Mouse (Mus musculus) pancreas, adult 10 weeks (tissue): ENCODE results near the gene Ehd1. TPM values are rescaled to one million over a fixed set of nuclear protein-coding genes. Genes with fewer than 3 reads are reported as not detected.

Experiments used
- polyA plus RNA-seq: library from polyadenylated mRNA; stranded (reverse); fragments of 350-450 nt; fragmentation: Illumina TruSeq; extraction: RNeasy Lipid Tissue Mini Kit (QIAGEN cat#74804); gene quantifications from one replicate; pipeline ENCODE4 v1.2.3, GENCODE M21; 2015; ENCODE audit warnings: low read depth, low replicate concordance; ENCODE audit not compliant: insufficient read depth

Gene Ehd1
- polyA plus RNA-seq = 9.0 TPM

DNA sequence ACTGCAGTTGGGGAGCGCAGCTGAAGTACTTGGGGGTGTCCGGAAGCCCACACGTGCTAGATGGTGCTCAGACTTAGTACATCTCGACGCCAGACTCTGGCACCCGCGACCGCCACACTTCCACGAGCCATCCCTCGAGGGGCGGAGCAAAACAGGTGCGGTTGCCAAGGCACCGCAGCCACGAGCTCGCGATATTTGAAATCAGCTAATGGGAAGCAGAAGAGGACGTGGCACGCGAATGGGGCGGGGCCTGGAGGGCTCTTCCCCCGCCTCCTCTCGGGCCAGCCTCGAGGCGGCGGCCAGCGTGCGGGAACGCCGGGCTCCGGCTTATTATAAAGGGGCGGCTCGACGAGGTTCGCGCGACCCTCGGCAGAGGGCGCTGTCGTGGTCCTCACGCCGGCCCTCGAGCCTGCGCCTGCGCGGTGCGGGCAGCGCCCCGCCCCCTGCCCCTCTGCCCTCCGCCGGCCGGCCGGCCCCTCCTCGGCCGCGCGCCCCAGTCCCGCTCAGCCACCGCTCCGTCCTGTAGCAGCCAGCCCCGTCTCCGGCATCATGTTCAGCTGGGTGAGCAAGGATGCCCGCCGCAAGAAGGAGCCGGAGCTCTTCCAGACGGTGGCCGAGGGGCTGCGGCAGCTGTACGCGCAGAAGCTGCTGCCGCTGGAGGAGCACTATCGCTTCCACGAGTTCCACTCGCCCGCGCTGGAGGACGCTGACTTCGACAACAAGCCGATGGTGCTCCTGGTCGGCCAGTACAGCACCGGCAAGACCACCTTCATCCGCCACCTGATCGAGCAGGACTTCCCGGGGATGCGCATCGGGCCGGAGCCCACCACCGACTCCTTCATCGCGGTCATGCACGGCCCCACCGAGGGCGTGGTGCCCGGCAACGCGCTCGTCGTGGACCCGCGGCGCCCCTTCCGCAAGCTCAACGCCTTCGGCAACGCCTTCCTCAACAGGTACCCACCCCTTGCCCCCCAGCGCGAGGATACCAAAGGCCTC, at the start of gene Ehd1:
TSS of gene Ehd1 (plus strand) at position 300 of the 996 bp plus-strand sequence.

DNA sequence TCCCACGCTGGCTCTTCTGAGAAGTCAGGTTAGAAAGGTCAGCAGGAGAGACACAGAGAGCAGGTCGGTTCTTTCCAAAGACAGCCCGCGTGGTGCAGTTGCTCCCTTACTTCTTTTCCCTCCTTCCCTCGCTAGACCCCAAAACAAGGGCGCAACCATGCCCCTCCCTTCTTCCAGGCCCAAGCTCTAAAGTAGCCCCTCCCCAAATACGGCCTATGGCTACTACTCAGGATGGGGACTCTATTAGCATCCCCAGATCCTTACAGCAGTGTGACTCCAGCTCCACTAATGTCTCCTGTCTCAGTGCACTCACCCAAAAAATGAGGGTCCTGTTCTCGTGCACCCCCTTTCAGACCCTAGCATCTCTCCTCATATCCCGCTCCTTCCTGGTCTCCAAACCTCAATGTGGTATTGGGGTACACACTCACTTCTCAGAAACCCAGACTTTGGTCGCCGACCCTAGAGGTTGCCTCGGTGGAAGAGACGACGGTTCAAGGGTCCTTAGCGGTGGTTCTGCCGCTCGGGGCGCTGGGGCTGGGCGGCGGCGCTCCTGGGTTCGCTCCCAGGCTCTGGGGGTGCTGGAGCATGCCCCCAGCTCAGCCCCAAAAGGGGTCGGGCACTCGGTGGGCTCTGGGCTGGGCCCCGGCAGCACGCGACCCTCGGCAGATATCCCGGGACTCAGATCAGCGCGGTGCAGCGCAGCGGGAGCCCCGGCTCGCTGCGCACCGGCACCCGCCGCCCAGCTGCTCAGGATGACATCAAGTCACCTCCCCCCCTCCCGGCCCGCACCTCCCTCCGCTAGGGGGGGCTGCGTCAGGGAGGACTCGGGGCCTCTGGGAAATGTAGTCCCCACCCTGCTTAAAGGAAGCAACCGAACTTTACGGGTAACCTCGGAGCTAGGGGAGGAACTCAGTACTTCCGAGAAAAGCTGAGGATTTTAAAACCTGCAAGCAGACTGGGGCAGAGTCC, 41.2 kb upstream of the Ehd1 start, which contains the start of gene Ppp2r5b:
TSS of gene Ppp2r5b (minus strand) at position 789 of the 969 bp plus-strand sequence.

DNA sequence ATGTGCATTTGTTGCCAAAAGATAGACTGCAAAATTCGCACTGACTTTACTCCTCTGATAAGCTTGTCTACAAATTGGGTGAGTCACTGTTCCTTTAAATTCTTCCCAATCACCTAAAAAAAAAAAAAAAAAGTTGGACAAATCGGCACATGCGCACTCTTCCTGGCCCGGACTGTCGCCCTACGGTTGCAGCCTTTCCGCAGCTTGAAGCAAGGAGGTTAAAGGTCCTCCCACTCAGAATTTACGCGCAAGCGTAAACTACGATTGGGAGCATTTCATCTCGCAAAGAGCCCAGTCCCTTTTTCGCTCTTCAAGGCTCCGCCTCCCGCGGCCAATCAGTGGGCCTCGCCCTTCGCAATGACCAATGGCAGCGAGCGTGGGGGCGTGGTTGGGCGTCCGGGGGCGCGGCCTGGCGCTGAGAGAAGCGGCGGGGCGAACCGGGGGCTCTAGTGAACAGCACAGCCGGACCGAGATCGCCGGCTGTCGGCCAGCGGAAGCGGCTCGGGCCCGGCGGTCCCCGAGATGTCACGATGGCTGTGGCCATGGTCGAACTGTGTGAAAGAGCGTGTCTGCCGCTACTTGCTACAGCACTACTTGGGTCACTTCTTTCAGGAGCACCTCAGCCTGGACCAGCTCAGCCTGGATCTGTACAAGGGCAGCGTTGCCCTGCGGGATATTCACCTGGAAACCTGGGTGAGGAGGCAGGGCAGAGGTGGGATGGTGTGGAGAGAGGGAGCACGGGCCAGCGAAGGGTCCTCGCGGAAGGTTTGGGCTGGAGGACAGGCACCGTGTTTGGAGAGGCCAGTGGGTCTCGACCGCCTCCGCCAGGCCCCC, 35.0 kb upstream of the Ehd1 start, which contains the start of gene Atg2a:
TSS of gene Atg2a (plus strand) at position 395 of the 834 bp plus-strand sequence.

DNA sequence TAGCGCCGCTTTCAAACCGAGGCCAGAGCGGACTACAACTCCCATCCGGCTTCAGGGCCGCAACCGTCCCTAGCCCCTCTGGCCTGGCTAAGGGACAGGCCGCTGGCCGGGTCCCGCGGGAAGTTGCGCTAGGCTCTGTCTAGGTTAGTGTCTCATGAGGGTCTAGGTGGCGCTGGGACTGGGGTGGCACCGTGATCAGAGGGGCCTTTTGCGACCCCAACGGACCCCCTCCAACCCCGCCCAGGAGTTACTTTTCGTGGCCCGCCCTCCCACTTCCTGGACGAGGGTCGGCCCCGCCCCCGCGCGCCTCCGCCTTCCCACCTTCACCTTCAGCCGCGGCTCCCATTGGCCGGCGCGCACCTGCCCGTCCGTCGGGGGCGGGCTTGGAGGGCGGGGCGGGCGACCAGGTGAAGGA, 29.6 kb downstream of the Ehd1 start, which contains the start of gene Cdc42bpg:
TSS of gene Cdc42bpg (plus strand) at position 320 of the 415 bp plus-strand sequence.

GRCm38 (mm10) chr19:6334673-6335457, 58.3 kb downstream of the Ehd1 start, which contains the start of gene Men1:
Gene Men1, plus strand, starts transcription at chr19:6334979.

DNA sequence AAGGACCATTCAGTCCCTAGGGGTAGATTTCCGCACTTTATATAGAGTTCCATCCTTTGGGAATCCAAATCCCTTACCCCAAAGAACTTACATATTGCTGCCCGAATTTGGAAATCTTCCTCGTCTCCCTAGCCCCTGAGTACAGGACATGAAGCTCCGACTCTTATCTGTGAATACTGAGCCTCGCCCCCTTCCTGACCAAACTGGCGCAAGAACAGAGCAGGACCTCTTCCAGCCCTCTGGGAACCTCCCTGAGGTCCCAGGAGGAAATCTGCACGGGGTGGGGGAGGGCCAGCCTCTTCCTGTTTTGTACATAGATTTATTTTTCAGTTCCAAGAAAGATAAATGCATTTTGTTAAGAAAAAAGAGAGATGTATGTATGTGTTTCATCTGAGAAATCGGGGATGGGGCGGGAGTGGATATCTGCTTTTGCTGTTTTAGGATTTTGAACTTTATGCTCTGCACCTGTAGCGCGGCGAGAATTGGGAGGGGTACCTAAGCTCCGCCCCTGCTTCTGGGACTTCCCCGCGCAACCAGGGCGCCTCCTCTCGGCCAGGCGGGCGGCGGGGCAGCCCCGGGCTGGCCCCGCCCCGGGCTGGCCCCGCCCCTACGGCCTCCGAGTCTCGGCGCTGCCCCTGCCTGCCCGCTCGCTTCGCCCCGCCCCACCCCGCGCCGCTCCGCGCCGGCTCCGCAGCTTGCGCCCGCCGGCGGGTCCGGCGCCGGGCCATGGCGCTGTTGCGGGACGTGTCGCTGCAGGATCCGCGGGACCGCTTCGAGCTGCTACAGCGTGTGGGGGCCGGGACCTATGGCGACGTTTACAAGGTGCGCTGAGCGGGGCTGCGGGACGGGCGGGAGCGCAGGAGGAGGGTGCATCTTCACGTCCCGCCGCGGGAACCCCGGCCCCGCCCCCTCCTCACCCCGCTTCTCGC, 64.3 kb downstream of the Ehd1 start, which contains the start of gene Map4k2:
TSS of gene Map4k2 (plus strand) at position 612 of the 929 bp plus-strand sequence.

Other genes with a start within 250 kb of the Ehd1 start
- 76.9 TPM for gene Syvn1, start 230.1 kb upstream of the Ehd1 start, polyA plus RNA-seq
- gene Mrpl49, start 218.9 kb upstream of the Ehd1 start, polyA plus RNA-seq = 5.0 TPM
- 570 TPM for gene Fau, start 218.9 kb upstream of the Ehd1 start, polyA plus RNA-seq
- gene Znhit2, start 215.5 kb upstream of the Ehd1 start, polyA plus RNA-seq = 7.4 TPM
- 14.9 TPM for gene Tm7sf2, start 208.4 kb upstream of the Ehd1 start, polyA plus RNA-seq
- gene Vps51, start 199.5 kb upstream of the Ehd1 start, polyA plus RNA-seq = 19.7 TPM
- not detected for gene Tmem262, start 196.7 kb upstream of the Ehd1 start, polyA plus RNA-seq
- not detected for gene Gm28374, start 194.5 kb upstream of the Ehd1 start, polyA plus RNA-seq
- 16.8 TPM for gene Zfpl1, start 191.8 kb upstream of the Ehd1 start, polyA plus RNA-seq
- not detected for gene Cdca5, start 191.7 kb upstream of the Ehd1 start, polyA plus RNA-seq
- gene AC131692.1, start 182.3 kb upstream of the Ehd1 start, polyA plus RNA-seq = not detected
- not detected for gene Naaladl1, start 170.9 kb upstream of the Ehd1 start, polyA plus RNA-seq
- 3.3 TPM for gene Sac3d1, start 158.1 kb upstream of the Ehd1 start, polyA plus RNA-seq
- gene Snx15, start 148.4 kb upstream of the Ehd1 start, polyA plus RNA-seq = 10.1 TPM
- gene Batf2, start 135.7 kb upstream of the Ehd1 start, polyA plus RNA-seq = 1.2 TPM
- gene Arl2, start 135.2 kb upstream of the Ehd1 start, polyA plus RNA-seq = 9.0 TPM
- gene Majin, start 92.3 kb upstream of the Ehd1 start, polyA plus RNA-seq = not detected
- gene Gpha2, start 50.3 kb upstream of the Ehd1 start, polyA plus RNA-seq = not detected
- 8.9 TPM for gene Ppp2r5b, start 40.9 kb upstream of the Ehd1 start, polyA plus RNA-seq
- 8.4 TPM for gene Atg2a, start 35.1 kb upstream of the Ehd1 start, polyA plus RNA-seq
- gene Cdc42bpg, start 29.7 kb downstream of the Ehd1 start, polyA plus RNA-seq = 20.5 TPM
- gene Men1, start 58.3 kb downstream of the Ehd1 start, polyA plus RNA-seq = 16.3 TPM
- 23.5 TPM for gene Map4k2, start 64.4 kb downstream of the Ehd1 start, polyA plus RNA-seq
- gene Sf1, start 87.0 kb downstream of the Ehd1 start, polyA plus RNA-seq = 54.5 TPM
- 5.7 TPM for gene Pygm, start 107.7 kb downstream of the Ehd1 start, polyA plus RNA-seq
- 16.9 TPM for gene Rasgrp2, start 122.6 kb downstream of the Ehd1 start, polyA plus RNA-seq
- 1.6 TPM for gene Nrxn2, start 142.0 kb downstream of the Ehd1 start, polyA plus RNA-seq